Mouse (Mus musculus): Measurements from ENCODE around the gene Vps18. TPM values are rescaled to one million over a fixed set of nuclear protein-coding genes. Genes with fewer than 3 reads are reported as not detected.

The Vps18 gene
- polyA plus RNA-seq, 1 experiment from 2014 or later, result 16.4 TPM

GRCm38 (mm10) chr2:119292852-119293251 lies 4.3 kb downstream of the Vps18 start:
- WGBS, result 91% methylated on average over 17 of the region's 17 CpGs
- peaks cover 50% of the 10 kb centered on the region for H3K36me3 ChIP-seq

DNA sequence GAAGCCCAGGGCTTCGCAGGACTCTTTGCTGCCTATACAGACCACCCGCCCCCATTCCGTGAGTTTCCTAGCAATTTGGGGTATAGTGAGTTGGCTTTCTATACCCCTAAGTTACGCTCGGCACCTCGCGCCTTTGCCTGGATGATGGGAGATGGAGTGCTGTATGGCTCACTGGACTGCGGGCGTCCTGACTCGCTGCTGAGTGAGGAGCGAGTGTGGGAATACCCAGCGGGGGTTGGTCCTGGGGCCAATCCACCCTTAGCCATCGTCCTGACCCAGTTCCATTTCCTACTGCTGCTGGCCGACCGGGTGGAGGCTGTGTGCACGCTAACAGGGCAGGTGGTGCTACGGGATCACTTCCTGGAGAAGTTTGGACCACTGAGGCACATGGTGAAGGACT lies 4.8 kb downstream of the Vps18 start:
- no peak overlapping the region for H3K9ac ChIP-seq
- peaks cover 51% of the 10 kb centered on the region for H3K36me3 ChIP-seq
- WGBS, result 97% methylated on average over 17 of the region's 17 CpGs
- peaks cover 10% of the 10 kb centered on the region; the same call in 1 of the 2 replicates for H3K4me1 ChIP-seq
- H3K4me3 ChIP-seq (replicated peaks), result no peak overlapping the region
- H3K4me2 ChIP-seq, result no peak overlapping the region
- no peaks in the 10 kb centered on the region for H3K9me3 ChIP-seq
- H3K27me3 ChIP-seq (replicated peaks), result no peaks in the 10 kb centered on the region
- H3K27ac ChIP-seq, result no peak overlapping the region
- ATAC-seq (ENCODE audit: insufficient read depth, low FRiP score, low read depth), result no peak

More at GRCm38 (mm10) chr2:119292852-119293251, 4.3 kb downstream of the Vps18 start:
- Histone ChIP-seq H3K9ac (no peak overlapping the region), H3K27me3 (replicated peaks) (no peaks in the 10 kb centered on the region), H3K27ac (no peak overlapping the region), H3K4me2 (no peak overlapping the region), H3K9me3 (no peaks in the 10 kb centered on the region), H3K4me3 (replicated peaks) (no peak overlapping the region), H3K4me1 (peaks cover 11% of the 10 kb centered on the region)
- no peak for ATAC-seq (ENCODE audit: insufficient read depth, low FRiP score, low read depth)

- H3K36me3 ChIP-seq, result peaks cover 53% of the 10 kb centered on the region
- H3K27ac ChIP-seq, result no peak overlapping the region
- H3K27me3 ChIP-seq (replicated peaks), result no peaks in the 10 kb centered on the region
- no peaks in the 10 kb centered on the region for H3K9me3 ChIP-seq
- no peak overlapping the region for H3K4me2 ChIP-seq
- ATAC-seq (ENCODE audit: insufficient read depth, low FRiP score, low read depth), result no peak
- no peak overlapping the region for H3K9ac ChIP-seq
- H3K4me3 ChIP-seq (replicated peaks), result no peak overlapping the region
- H3K4me1 ChIP-seq, result peaks cover 13% of the 10 kb centered on the region
- WGBS, result 91% methylated on average over 34 of the region's 34 CpGs
Observed at GRCm38 (mm10) chr2:119293776-119294390, 5.3 kb downstream of the Vps18 start.

DNA sequence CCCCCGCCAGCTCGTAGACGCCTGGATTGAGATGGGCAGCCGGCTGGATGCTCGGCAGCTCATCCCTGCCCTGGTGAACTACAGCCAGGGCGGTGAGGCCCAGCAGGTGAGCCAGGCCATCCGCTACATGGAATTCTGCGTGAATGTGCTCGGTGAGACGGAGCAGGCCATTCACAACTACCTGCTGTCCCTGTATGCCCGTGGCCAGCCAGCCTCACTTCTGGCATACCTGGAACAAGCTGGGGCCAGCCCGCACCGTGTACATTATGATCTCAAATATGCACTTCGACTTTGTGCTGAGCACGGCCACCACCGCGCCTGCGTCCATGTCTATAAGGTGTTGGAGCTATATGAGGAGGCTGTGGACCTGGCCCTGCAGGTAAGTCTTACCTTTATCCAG lies 5.9 kb downstream of the Vps18 start:
- 90% methylated on average over 18 of the region's 18 CpGs for WGBS
- no peak for ATAC-seq (ENCODE audit: insufficient read depth, low FRiP score, low read depth)
- Histone ChIP-seq H3K4me2 (no peak overlapping the region), H3K27me3 (replicated peaks) (no peaks in the 10 kb centered on the region), H3K4me3 (replicated peaks) (no peak overlapping the region), H3K9ac (no peak overlapping the region), H3K27ac (no peak overlapping the region), H3K36me3 (peaks cover 58% of the 10 kb centered on the region), H3K9me3 (no peaks in the 10 kb centered on the region), H3K4me1 (peaks cover 15% of the 10 kb centered on the region)

DNA sequence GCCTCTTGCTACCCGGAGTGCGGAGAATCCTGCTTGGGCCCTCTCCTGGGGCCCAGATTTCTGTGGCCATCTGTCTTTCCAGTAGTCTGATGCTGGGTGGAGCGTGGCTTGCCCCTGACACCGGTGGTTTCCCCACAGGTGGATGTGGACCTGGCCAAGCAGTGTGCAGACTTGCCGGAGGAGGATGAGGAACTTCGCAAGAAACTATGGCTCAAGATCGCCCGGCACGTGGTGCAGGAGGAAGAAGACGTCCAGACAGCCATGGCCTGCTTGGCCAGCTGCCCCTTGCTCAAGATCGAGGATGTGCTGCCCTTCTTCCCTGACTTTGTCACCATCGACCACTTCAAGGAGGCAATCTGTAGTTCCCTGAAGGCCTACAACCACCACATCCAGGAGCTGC lies 8.2 kb downstream of the Vps18 start:
- WGBS, result 86% methylated on average over 12 of the region's 12 CpGs
- Histone ChIP-seq H3K27ac (no peak overlapping the region), H3K4me1 (peaks cover 29% of the 10 kb centered on the region), H3K4me3 (replicated peaks) (no peak overlapping the region), H3K36me3 (peaks cover 48% of the 10 kb centered on the region), H3K4me2 (no peak overlapping the region), H3K9ac (no peak overlapping the region), H3K9me3 (no peaks in the 10 kb centered on the region), H3K27me3 (replicated peaks) (no peaks in the 10 kb centered on the region)
- no peak for ATAC-seq (ENCODE audit: insufficient read depth, low FRiP score, low read depth)

DNA sequence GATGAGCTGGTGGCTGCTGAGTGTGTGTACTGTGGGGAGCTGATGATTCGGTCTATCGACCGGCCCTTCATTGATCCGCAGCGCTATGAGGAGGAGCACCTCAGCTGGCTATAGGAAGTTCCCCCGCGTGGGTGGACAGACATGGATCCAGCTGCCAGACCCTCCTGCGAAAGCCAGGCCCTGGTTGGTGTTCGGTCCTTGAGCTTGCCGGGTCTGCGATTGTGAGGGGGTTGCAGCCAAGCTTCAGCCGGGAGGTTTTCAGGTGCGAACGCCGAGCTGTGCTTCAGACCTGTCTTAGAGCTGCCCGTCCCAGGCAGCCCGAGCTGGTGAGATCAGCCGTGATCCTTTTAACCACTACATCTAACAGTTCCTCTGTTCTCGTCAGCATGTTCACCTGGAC lies 9.0 kb downstream of the Vps18 start:
- Histone ChIP-seq H3K4me2 (no peak overlapping the region), H3K4me1 (peaks cover 29% of the 10 kb centered on the region), H3K36me3 (peaks cover 44% of the 10 kb centered on the region), H3K9ac (no peak overlapping the region), H3K27ac (no peak overlapping the region), H3K27me3 (replicated peaks) (no peaks in the 10 kb centered on the region), H3K9me3 (no peaks in the 10 kb centered on the region), H3K4me3 (replicated peaks) (no peak overlapping the region)
- no peak for ATAC-seq (ENCODE audit: insufficient read depth, low FRiP score, low read depth)
- WGBS, result 91% methylated on average over 19 of the region's 19 CpGs

DNA sequence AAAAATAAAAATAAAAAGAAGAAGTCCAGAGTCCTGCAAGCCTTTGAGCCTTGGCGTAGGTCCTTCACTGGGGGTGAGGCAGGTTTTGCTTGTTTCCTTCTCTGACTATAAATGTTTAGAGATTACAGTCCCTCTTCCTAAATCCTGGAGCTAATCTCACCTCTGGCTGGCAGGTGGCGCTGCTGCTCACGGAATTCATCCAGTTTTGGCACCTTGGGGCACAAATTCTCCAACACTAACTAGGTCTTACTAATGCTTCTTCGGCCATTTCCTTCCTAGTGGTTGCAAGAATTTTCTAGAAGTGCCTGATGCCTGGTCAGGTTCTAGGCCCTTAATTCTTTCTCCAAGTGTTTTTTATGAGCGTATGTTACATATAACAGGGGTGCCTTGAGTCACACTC lies 9.8 kb downstream of the Vps18 start:
- no peak overlapping the region for H3K9ac ChIP-seq
- H3K36me3 ChIP-seq, result peaks cover 39% of the 10 kb centered on the region
- no peaks in the 10 kb centered on the region for H3K27me3 ChIP-seq (replicated peaks)
- H3K4me1 ChIP-seq, result peaks cover 29% of the 10 kb centered on the region
- no peak for ATAC-seq (ENCODE audit: insufficient read depth, low FRiP score, low read depth)
- WGBS, result 40% methylated on average over 5 of the region's 5 CpGs
- H3K4me3 ChIP-seq (replicated peaks), result no peak overlapping the region
- H3K4me2 ChIP-seq, result no peak overlapping the region
- H3K9me3 ChIP-seq, result no peaks in the 10 kb centered on the region
- H3K27ac ChIP-seq, result no peak overlapping the region

GRCm38 (mm10) chr2:119298839-119299238 lies 10.3 kb downstream of the Vps18 start:
- no peaks in the 10 kb centered on the region for H3K27me3 ChIP-seq (replicated peaks)
- no peak overlapping the region for H3K9ac ChIP-seq
- peaks cover 29% of the 10 kb centered on the region for H3K4me1 ChIP-seq
- no peaks in the 10 kb centered on the region for H3K9me3 ChIP-seq
- no peak overlapping the region for H3K4me2 ChIP-seq
- H3K4me3 ChIP-seq (replicated peaks), result no peak overlapping the region
- H3K27ac ChIP-seq, result peak overlapping the region; percentile 80; the same call in 1 of the 2 replicates
- peaks cover 34% of the 10 kb centered on the region for H3K36me3 ChIP-seq
- no peak for ATAC-seq (ENCODE audit: insufficient read depth, low FRiP score, low read depth)
- WGBS, result 87% methylated on average over 2 of the region's 2 CpGs

- Histone ChIP-seq H3K4me3 (replicated peaks) (no peak overlapping the region), H3K36me3 (peaks cover 22% of the 10 kb centered on the region), H3K9me3 (no peaks in the 10 kb centered on the region), H3K27ac (peak overlapping the region; percentile 80), H3K4me2 (peak overlapping the region; percentile 44), H3K9ac (no peak overlapping the region), H3K27me3 (replicated peaks) (no peaks in the 10 kb centered on the region), H3K4me1 (peaks cover 36% of the 10 kb centered on the region)
- peak; percentile 88 for ATAC-seq (ENCODE audit: insufficient read depth, low FRiP score, low read depth)
- WGBS, result 7% methylated on average over 15 of the region's 15 CpGs
Observed at GRCm38 (mm10) chr2:119299981-119300818, 11.7 kb downstream of the Vps18 start.

- Histone ChIP-seq H3K4me3 (replicated peaks) (no peak overlapping the region), H3K27me3 (replicated peaks) (no peaks in the 10 kb centered on the region), H3K4me1 (peaks cover 36% of the 10 kb centered on the region), H3K36me3 (peaks cover 22% of the 10 kb centered on the region), H3K4me2 (peak overlapping the region; percentile 44; the same call in 1 of the 2 replicates), H3K27ac (peak overlapping the region; percentile 80), H3K9ac (no peak overlapping the region), H3K9me3 (no peaks in the 10 kb centered on the region)
- ATAC-seq (ENCODE audit: insufficient read depth, low FRiP score, low read depth), result no peak
- WGBS, result 43% methylated on average over 7 of the region's 7 CpGs
Observed at GRCm38 (mm10) chr2:119300819-119301493, 12.4 kb downstream of the Vps18 start.

GRCm38 (mm10) chr2:119302876-119303275 lies 14.3 kb downstream of the Vps18 start:
- no peak overlapping the region for H3K27ac ChIP-seq
- no peak overlapping the region for H3K4me3 ChIP-seq (replicated peaks)
- H3K9ac ChIP-seq, result no peak overlapping the region
- peaks cover 36% of the 10 kb centered on the region for H3K4me1 ChIP-seq
- WGBS, result 76% methylated on average over 6 of the region's 6 CpGs
- peaks cover 8% of the 10 kb centered on the region; the same call in 1 of the 2 replicates for H3K36me3 ChIP-seq
- H3K4me2 ChIP-seq, result no peak overlapping the region
- H3K27me3 ChIP-seq (replicated peaks), result no peaks in the 10 kb centered on the region
- H3K9me3 ChIP-seq, result no peaks in the 10 kb centered on the region
- no peak for ATAC-seq (ENCODE audit: insufficient read depth, low FRiP score, low read depth)

GRCm38 (mm10) chr2:119304391-119304790 lies 15.9 kb downstream of the Vps18 start:
- H3K36me3 ChIP-seq, result no peaks in the 10 kb centered on the region
- 46% methylated on average over 3 of the region's 3 CpGs for WGBS
- no peak overlapping the region for H3K4me2 ChIP-seq
- H3K27me3 ChIP-seq (replicated peaks), result no peaks in the 10 kb centered on the region
- H3K9me3 ChIP-seq, result no peaks in the 10 kb centered on the region
- H3K9ac ChIP-seq, result no peak overlapping the region
- H3K4me1 ChIP-seq, result peaks cover 29% of the 10 kb centered on the region
- no peak overlapping the region for H3K27ac ChIP-seq
- no peak overlapping the region for H3K4me3 ChIP-seq (replicated peaks)
- ATAC-seq (ENCODE audit: insufficient read depth, low FRiP score, low read depth), result no peak
